Mouse (Mus musculus): ENCODE measurements around the gene Slfn3.
"Not testable (repeated sequence)": the region's sequence is repeated elsewhere in the genome, so short reads cannot be mapped to it uniquely, and the experiment has no call there.

Gene Slfn3

GRCm38 (mm10) chr11:83191134-83191893 is at the start of gene Slfn3:
Gene Slfn3 (plus strand): TSS chr11:83191330.
- no peak for DNase-seq (ENCODE audit: low spot score)

DNA sequence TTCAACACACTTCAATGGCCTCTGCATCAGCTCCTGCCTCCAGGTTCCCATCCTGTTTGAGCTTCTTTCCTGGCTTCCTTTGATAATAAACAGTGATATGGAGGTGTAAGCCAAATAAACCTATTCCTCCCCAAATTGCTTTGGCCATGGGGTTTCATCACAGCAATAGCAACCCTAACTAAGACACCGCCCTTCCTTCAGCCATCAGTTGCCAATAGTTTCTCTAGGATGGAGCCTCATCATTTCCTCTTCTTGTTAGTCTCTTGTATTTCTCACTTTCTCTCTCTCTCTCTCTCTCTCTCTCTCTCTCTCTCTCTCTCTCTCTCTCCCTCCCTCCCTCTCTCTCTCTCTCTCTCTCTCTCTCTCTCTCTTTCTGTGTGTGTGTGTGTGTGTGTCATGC is 42.2 kb upstream of the Slfn3 start:
- DNase-seq (ENCODE audit: low spot score): not testable (repeated sequence)

DNA sequence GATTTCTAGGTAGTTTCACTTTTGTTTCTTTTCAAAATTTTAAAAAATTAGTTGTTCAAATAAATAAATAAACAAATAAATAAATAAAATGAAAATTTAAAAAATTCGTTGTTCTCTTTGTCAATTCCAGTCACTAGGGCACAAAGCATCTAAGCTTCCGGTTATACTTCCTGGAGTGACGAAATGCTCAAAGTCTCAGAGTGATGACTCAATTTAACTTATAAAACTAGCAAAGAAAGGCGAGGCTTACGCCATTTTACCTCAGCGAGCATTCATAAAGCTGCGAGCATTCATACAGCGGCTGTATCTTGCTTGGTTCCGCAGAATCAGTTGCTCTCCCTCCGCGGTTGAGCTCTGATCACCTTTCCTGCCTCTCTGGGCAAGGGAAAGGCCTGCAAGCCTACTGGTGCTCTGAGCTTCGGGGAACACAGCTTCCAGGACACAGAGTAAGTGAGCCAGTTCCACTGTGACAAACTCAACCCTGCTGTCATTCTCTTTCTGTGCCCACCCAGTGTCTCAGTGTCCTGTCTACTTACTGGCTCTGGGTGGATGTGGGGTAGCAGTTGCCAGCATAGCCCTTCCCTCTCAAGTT is 16.1 kb upstream of the Slfn3 start, which contains the start of gene Slfn4:
Gene Slfn4, plus strand, starts transcription at position 239 of the 592 bp plus-strand sequence.
- DNase-seq (ENCODE audit: low spot score): no peak

DNA sequence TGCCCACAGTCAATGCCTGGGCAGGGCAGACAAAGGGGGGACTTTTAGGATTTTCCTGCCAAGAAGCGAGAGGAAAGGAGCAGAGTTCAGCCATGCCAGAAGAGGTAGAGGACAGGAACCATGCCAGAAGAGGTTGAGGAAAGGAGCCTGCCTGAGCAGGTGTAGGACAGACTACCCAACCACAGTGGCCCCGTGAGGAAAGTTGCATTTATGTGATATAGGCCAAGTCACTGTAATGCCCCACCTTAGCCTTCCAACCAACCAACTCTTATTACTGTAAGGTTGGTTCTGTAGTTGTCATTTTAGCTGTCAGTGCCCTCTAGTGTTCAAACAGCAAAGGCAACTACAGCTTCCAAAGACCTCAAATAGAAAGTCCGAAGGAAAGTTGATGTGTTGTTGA is 871 bp downstream of the Slfn3 start:
- no peak for DNase-seq (ENCODE audit: low spot score)

GRCm38 (mm10) chr11:83205002-83205401 is 13.9 kb downstream of the Slfn3 start:
- DNase-seq (ENCODE audit: low spot score): no peak

- no peak for DNase-seq (ENCODE audit: low spot score)
These were observed 25.0 kb downstream of the Slfn3 start for GRCm38 (mm10) chr11:83216119-83216518.

GRCm38 (mm10) chr11:83221328-83221877 is 30.3 kb downstream of the Slfn3 start:
- DNase-seq (ENCODE audit: low spot score): no peak

DNA sequence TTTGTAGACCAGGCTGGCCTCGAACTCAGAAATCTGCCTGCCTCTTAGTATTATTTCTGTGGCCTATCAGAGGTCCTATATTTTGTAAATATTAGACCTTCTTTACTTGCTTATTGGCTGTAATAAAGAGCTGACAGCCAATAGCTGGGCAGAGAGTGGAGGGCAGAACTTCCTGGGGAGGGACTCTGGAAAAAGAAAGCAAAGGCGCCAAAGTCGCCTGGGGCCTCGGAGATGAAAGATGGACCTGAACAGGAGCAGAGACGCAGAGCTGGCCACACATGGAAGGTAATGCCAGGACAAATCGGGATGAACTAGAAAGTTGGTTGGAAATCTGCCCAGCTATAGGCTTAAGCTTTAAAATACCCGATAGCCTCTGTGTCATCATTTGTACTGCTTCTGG is 32.2 kb downstream of the Slfn3 start:
- no peak for DNase-seq (ENCODE audit: low spot score)

GRCm38 (mm10) chr11:83223793-83224192 is 32.7 kb downstream of the Slfn3 start:
- DNase-seq (ENCODE audit: low spot score): not testable (repeated sequence)

- no peak for DNase-seq (ENCODE audit: low spot score)
These were observed 33.1 kb downstream of the Slfn3 start for GRCm38 (mm10) chr11:83224217-83224616.

GRCm38 (mm10) chr11:83224750-83225149 is 33.6 kb downstream of the Slfn3 start:
- no peak for DNase-seq (ENCODE audit: low spot score)

DNA sequence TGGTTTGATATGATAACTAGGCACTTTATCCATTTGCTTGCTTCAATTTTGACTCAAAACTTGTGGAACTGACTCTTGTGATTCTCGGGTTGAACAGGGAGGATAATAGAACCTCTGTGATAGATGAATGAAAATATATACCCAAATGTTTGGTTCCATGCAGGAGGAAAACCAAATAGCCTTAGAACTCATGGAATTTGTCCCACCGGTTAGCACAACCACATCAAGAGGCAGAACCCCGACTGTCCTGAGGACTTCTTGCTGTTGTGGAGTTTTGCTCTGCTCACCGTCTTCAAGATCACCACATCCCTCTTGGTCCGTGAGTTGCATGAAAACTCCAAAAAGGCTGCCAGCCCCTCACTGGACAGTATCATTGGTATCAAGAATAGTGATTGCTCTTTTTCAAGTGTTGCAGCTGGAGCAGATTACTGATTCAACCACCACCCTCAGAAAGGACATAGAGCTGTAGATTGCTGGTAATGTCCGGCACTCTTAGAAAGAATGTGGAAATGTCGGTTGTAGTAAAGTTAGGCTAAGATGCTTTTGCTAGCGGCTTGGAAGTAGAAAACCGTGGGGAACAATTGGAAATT is 34.3 kb downstream of the Slfn3 start:
- DNase-seq (ENCODE audit: low spot score): no peak

GRCm38 (mm10) chr11:83227926-83228723 is 37.0 kb downstream of the Slfn3 start:
- no peak for DNase-seq (ENCODE audit: low spot score)

GRCm38 (mm10) chr11:83230966-83231365 is 39.8 kb downstream of the Slfn3 start:
- DNase-seq (ENCODE audit: low spot score): no peak

GRCm38 (mm10) chr11:83233621-83234020 is 42.5 kb downstream of the Slfn3 start:
- not testable (repeated sequence) for DNase-seq (ENCODE audit: low spot score)

DNA sequence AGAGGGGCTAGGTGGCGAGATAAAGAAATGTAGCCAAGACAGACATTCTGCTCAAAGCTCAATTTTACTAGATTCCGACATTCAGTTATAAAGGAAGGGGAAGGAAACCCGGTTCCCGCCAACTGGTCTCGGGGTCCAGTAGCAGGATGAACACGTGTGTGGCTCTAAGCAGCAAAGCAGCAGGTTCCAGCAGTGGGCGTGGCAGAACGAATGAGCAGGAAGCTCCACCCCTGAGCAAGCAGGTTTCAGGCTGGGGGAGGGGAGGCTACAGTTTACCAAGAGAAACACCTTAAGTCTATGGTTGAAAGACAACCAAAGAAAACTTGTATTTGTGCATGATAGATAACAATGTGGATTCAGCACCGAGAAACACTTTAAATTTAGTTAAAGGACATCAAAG is 46.3 kb downstream of the Slfn3 start:
- DNase-seq (ENCODE audit: low spot score): not testable (repeated sequence)

DNA sequence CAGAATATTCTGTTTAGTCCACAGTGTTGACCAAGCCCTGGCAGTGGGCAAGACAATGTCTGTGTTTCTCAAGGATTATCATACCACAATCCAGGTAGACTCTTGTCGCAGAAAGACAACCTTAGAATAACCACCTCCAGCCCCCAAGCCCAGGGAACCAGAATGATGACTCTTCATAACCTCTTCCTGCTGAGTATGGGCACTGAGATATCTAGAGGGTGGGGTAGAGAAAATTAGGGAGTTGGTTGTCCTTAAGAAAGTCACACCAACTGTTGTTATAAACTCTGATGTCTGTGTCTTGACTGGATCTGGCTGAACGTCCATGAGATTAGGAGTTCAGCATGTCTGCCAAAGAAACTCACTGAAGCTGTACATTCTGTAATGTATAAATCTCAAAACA is 47.3 kb downstream of the Slfn3 start:
- DNase-seq (ENCODE audit: low spot score): no peak

- no peak for DNase-seq (ENCODE audit: low spot score)
These were observed 48.7 kb downstream of the Slfn3 start for GRCm38 (mm10) chr11:83239811-83240210.

- not testable (repeated sequence) for DNase-seq (ENCODE audit: low spot score)
These were observed 66.1 kb downstream of the Slfn3 start for GRCm38 (mm10) chr11:83257211-83257610.

- DNase-seq (ENCODE audit: low spot score): no peak
These were observed 71.5 kb downstream of the Slfn3 start for GRCm38 (mm10) chr11:83262673-83263072.

DNA sequence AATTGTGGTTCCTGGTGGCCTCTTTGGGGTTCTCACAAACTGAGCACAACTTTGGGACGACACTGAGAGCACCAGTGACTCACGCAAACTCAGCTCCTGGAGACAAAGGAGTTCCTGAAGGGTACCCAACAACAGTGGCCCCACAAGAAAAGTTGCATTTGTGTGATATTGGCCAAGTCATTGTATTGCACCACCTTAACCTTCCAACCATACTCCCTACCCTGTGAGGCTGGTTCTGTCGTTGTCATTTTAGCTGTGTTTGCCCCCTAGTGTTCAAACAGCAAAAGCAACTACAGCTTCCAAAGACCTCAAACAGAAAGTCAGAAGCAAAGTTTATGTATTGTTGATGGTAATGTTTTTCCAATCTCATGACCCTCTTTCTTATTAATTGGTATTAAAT is 72.0 kb downstream of the Slfn3 start:
- DNase-seq (ENCODE audit: low spot score): no peak
